In genomic region chr14:62042305-62043116, GRCm38 (mm10) we compare ENCODE assay signal across 9 mouse cellular contexts.
DNase-seq lines count a peak whose midpoint lies in the region; ATAC-seq and TF ChIP-seq lines count a peak whose summit lies in the region.
"Had no signal": no experiment of that assay in that cellular context is flagged by ENCODE, and none has a peak within 500 bp of the region (broad histone marks: within the 10 kb centered on the region; RNA-seq: fewer than 3 reads in every experiment).

No protein-coding gene starts in this region.

- H3K4me3 ChIP-seq in liver, embryonic 11.5 days (ENCODE audit: low read depth, low read length), result no peak overlapping the region
- no peak overlapping the region for H3K4me3 ChIP-seq in forebrain, embryonic 14.5 days (ENCODE audit: low read depth, low read length)
- H3K4me3 ChIP-seq in limb, embryonic 11.5 days (ENCODE audit: low read depth, low read length), result no peak overlapping the region
- no peak overlapping the region for H3K4me3 ChIP-seq in neural tube, embryonic 13.5 days
- H3K4me3 ChIP-seq: embryonic facial prominence, embryonic 12.5 days had no signal

- TF ChIP-seq CTCF in brain, embryonic 14.5 days (IDR thresholded peaks at IDR 0.05; ENCODE audit: borderline replicate concordance, extremely low read depth, insufficient read depth, insufficient read length), result peak; percentile 62; the same call in 1 of the 2 replicates

- no peaks in the 10 kb centered on the region for H3K36me3 ChIP-seq in liver, embryonic 11.5 days (ENCODE audit: control insufficient read depth, insufficient read depth, low read length)
- no peaks in the 10 kb centered on the region for H3K36me3 ChIP-seq in forebrain, embryonic 14.5 days (ENCODE audit: control insufficient read depth, insufficient read depth, low read length)
- H3K36me3 ChIP-seq in limb, embryonic 11.5 days (ENCODE audit: control insufficient read depth, insufficient read depth, low read length), result no peaks in the 10 kb centered on the region
- H3K36me3 ChIP-seq in neural tube, embryonic 13.5 days, result no peaks in the 10 kb centered on the region
- H3K36me3 ChIP-seq: embryonic facial prominence, embryonic 12.5 days had no signal

- no peak overlapping the region for H3K27ac ChIP-seq in liver, embryonic 11.5 days (ENCODE audit: low read depth, low read length)
- no peak overlapping the region for H3K27ac ChIP-seq in forebrain, embryonic 14.5 days (ENCODE audit: low read depth, low read length)
- H3K27ac ChIP-seq in limb, embryonic 11.5 days (replicated peaks; ENCODE audit: low read depth, low read length), result no peak overlapping the region
- no peak overlapping the region for H3K27ac ChIP-seq in neural tube, embryonic 13.5 days (replicated peaks)
- H3K27ac ChIP-seq: embryonic facial prominence, embryonic 12.5 days had no signal

- TF ChIP-seq POLR2A in brain, embryonic 14.5 days (IDR thresholded peaks at IDR 0.05; ENCODE audit: borderline replicate concordance, extremely low read depth, insufficient read depth, insufficient read length, poor library complexity, severe bottlenecking), result no peak

- H3K4me2 ChIP-seq in liver, embryonic 11.5 days, result no peak overlapping the region
- no peak overlapping the region for H3K4me2 ChIP-seq in forebrain, embryonic 14.5 days (ENCODE audit: low read length)
- H3K4me2 ChIP-seq in limb, embryonic 11.5 days (ENCODE audit: low read depth, severe bottlenecking), result no peak overlapping the region
- H3K4me2 ChIP-seq in neural tube, embryonic 13.5 days, result no peak overlapping the region
- H3K4me2 ChIP-seq: embryonic facial prominence, embryonic 12.5 days had no signal

- H3K9ac ChIP-seq in liver, embryonic 11.5 days (ENCODE audit: low read depth, low read length), result no peak overlapping the region
- no peak overlapping the region for H3K9ac ChIP-seq in forebrain, embryonic 14.5 days (ENCODE audit: low read length)
- no peak overlapping the region for H3K9ac ChIP-seq in limb, embryonic 11.5 days (ENCODE audit: low read length)
- no peak overlapping the region for H3K9ac ChIP-seq in neural tube, embryonic 13.5 days
- H3K9ac ChIP-seq: embryonic facial prominence, embryonic 12.5 days had no signal

- H3K4me1 ChIP-seq in liver, embryonic 11.5 days (replicated peaks; ENCODE audit: control insufficient read depth, insufficient read depth, low read length), result no peaks in the 10 kb centered on the region
- no peaks in the 10 kb centered on the region for H3K4me1 ChIP-seq in forebrain, embryonic 14.5 days (ENCODE audit: control insufficient read depth, insufficient read depth, low read length)
- no peaks in the 10 kb centered on the region for H3K4me1 ChIP-seq in limb, embryonic 11.5 days (ENCODE audit: control insufficient read depth, insufficient read depth, low read length)
- no peaks in the 10 kb centered on the region for H3K4me1 ChIP-seq in neural tube, embryonic 13.5 days (replicated peaks)
- H3K4me1 ChIP-seq: embryonic facial prominence, embryonic 12.5 days had no signal

- no peak for ATAC-seq in liver, embryonic 11.5 days (replicated peaks; ENCODE audit: low FRiP score)
- ATAC-seq in forebrain, embryonic 14.5 days, result peak; percentile 97
- ATAC-seq in limb, embryonic 11.5 days (ENCODE audit: insufficient number of reproducible peaks, low FRiP score, low TSS enrichment, low read depth), result no peak
- ATAC-seq in neural tube, embryonic 13.5 days (ENCODE audit: low read depth), result peak; percentile 63; the same call in 1 of the 2 replicates

- peak; percentile 43 for DNase-seq in liver
- no peak for DNase-seq in liver, embryonic 11.5 days (ENCODE audit: low spot score)
- DNase-seq in brain, embryonic 14.5 days (ENCODE audit: low read depth), result peak; percentile 96
- DNase-seq in forebrain, embryonic 14.5 days (ENCODE audit: low spot score), result peak; percentile 94
- DNase-seq in kidney, adult 8-10 months, result peak; percentile 44 to 81
- DNase-seq in limb, embryonic 11.5 days (ENCODE audit: low spot score), result peak; percentile 67
- peak; percentile 37 for DNase-seq in thymus, postnatal 25 days

- no peaks in the 10 kb centered on the region for H3K9me3 ChIP-seq in liver, embryonic 11.5 days (ENCODE audit: control insufficient read depth, low read length)
- H3K9me3 ChIP-seq in forebrain, embryonic 14.5 days (replicated peaks; ENCODE audit: control insufficient read depth, low read length), result no peaks in the 10 kb centered on the region
- no peaks in the 10 kb centered on the region for H3K9me3 ChIP-seq in limb, embryonic 11.5 days (ENCODE audit: control insufficient read depth, low read length)
- peaks cover 4% of the 10 kb centered on the region; the same call in 1 of the 2 replicates for H3K9me3 ChIP-seq in neural tube, embryonic 13.5 days
- H3K9me3 ChIP-seq: embryonic facial prominence, embryonic 12.5 days had no signal

- no peaks in the 10 kb centered on the region for H3K27me3 ChIP-seq in liver, embryonic 11.5 days (replicated peaks; ENCODE audit: control insufficient read depth, insufficient read depth, low read length)
- H3K27me3 ChIP-seq in forebrain, embryonic 14.5 days (replicated peaks; ENCODE audit: control insufficient read depth, insufficient read depth, low read length), result no peaks in the 10 kb centered on the region
- H3K27me3 ChIP-seq in limb, embryonic 11.5 days (ENCODE audit: control insufficient read depth, insufficient read depth, low read length), result no peaks in the 10 kb centered on the region
- no peaks in the 10 kb centered on the region for H3K27me3 ChIP-seq in neural tube, embryonic 13.5 days
- H3K27me3 ChIP-seq: embryonic facial prominence, embryonic 12.5 days had no signal

- 69% methylated on average over 11 of the region's 11 CpGs for WGBS in liver, embryonic 11.5 days
- WGBS in forebrain, embryonic 14.5 days, result 17% methylated on average over 11 of the region's 11 CpGs
- WGBS in limb, embryonic 11.5 days, result 72% methylated on average over 11 of the region's 11 CpGs
- WGBS in neural tube, embryonic 13.5 days, result 50% methylated on average over 11 of the region's 11 CpGs

Comparison
In these comparisons a context has a peak if more than half of its experiments do, and no peak if none do; other contexts are left out.
1. ATAC-seq: peak in forebrain, embryonic 14.5 days (single experiment) and neural tube, embryonic 13.5 days (single experiment); none in liver, embryonic 11.5 days (single experiment) and limb, embryonic 11.5 days (single experiment).